Mouse (Mus musculus): ENCODE data around the gene Lingo2. TPM values are rescaled to one million over a fixed set of nuclear protein-coding genes. Genes with fewer than 3 reads are reported as not detected.

Gene Lingo2
- total and polyA plus RNA-seq, 3 experiments = not detected

- no peaks in the 10 kb centered on the region for H3K36me3 ChIP-seq (replicated peaks in 1 of 2; ENCODE audit: control insufficient read depth in 1 of 2, insufficient read depth in 1 of 2, low read length in 1 of 2)
- dilution Hi-C loops (cut with MboI; ENCODE audit: extremely low pct_ligation_motif_present, extremely low pct_unique_long_range_greater_than_20kb, low sequenced_read_pairs) (no loop called here), in situ Hi-C loops (cut with MboI; ENCODE audit: low pct_ligation_motif_present, low pct_unique_long_range_greater_than_20kb, low sequenced_read_pairs) (no loop called here)
- no peaks in the 10 kb centered on the region for H3K79me2 ChIP-seq (replicated peaks; ENCODE audit: control insufficient read depth, extremely low read depth, insufficient read depth, poor library complexity, severe bottlenecking)
- H3K4me1 ChIP-seq (ENCODE audit: control insufficient read depth in 1 of 2, insufficient read depth in 2 of 2) = no peaks in the 10 kb centered on the region
- H3K9ac ChIP-seq (ENCODE audit: insufficient read depth, low read depth) = no peak overlapping the region
- H3K4me3 ChIP-seq (replicated peaks in 1 of 3; ENCODE audit: low read depth in 2 of 3, low read length in 2 of 3, poor library complexity in 1 of 3) = no peak overlapping the region
- peaks cover 16% of the 10 kb centered on the region for H3K9me3 ChIP-seq (replicated peaks; ENCODE audit: low read length)
- H3K4me2 ChIP-seq (ENCODE audit: insufficient read depth, low read depth, poor library complexity, severe bottlenecking) = no peak overlapping the region
- TF ChIP-seq ELF1 (IDR thresholded peaks at IDR 0.05; ENCODE audit: low read depth, low read length) (no peak), KAT2A (IDR thresholded peaks at IDR 0.05; ENCODE audit: insufficient replicate concordance, low read length) (no peak), RCOR1 (conservative IDR thresholded peaks at IDR 0.05; ENCODE audit: low read depth, low read length) (no peak), POLR2AphosphoS2 (IDR thresholded peaks at IDR 0.05; ENCODE audit: low read depth, low read length) (no peak), JUND (conservative IDR thresholded peaks at IDR 0.05; ENCODE audit: low read depth, low read length) (no peak), E2F4 (IDR thresholded peaks at IDR 0.05; ENCODE audit: insufficient replicate concordance, low read depth, low read length) (no peak), MAFK (IDR thresholded peaks at IDR 0.05; ENCODE audit: insufficient replicate concordance, low read length) (no peak), CHD1 (IDR thresholded peaks at IDR 0.05; ENCODE audit: low read depth, low read length) (no peak), MXI1 (IDR thresholded peaks at IDR 0.05; ENCODE audit: low read depth, low read length) (no peak), JUN (IDR thresholded peaks at IDR 0.05; ENCODE audit: insufficient read depth, low read depth, low read length) (no peak), MAX (IDR thresholded peaks at IDR 0.05; ENCODE audit: low read length) (no peak), PAX5 (IDR thresholded peaks at IDR 0.05; ENCODE audit: low read length) (no peak), ZMIZ1 (IDR thresholded peaks at IDR 0.05; ENCODE audit: low read depth, low read length) (no peak), ZC3H11A (IDR thresholded peaks at IDR 0.05; ENCODE audit: low read depth, low read length) (no peak), USF1 (IDR thresholded peaks at IDR 0.05; ENCODE audit: low read depth, low read length) (no peak), NRF1 (IDR thresholded peaks at IDR 0.05; ENCODE audit: low read depth, low read length) (no peak), CHD2 (IDR thresholded peaks at IDR 0.05; ENCODE audit: low read length) (no peak), ZNF384 (IDR thresholded peaks at IDR 0.05; ENCODE audit: low read depth, low read length) (no peak), UBTF (IDR thresholded peaks at IDR 0.05; ENCODE audit: low read depth, low read length) (no peak)
- no peak for DNase-seq (ENCODE audit: extremely low read depth)
- H3K27me3 ChIP-seq (replicated peaks) = no peaks in the 10 kb centered on the region
- no peak overlapping the region for H3K27ac ChIP-seq (ENCODE audit: insufficient read depth, low read depth)
These were observed 126.6 kb downstream of the Lingo2 start for GRCm38 (mm10) chr4:36824982-36825381.

GRCm38 (mm10) chr4:36821914-36822313 is 129.6 kb downstream of the Lingo2 start:
- Histone ChIP-seq H3K9me3 (replicated peaks; ENCODE audit: low read length) (peaks cover 17% of the 10 kb centered on the region), H3K4me2 (ENCODE audit: insufficient read depth, low read depth, poor library complexity, severe bottlenecking) (no peak overlapping the region), H3K79me2 (replicated peaks; ENCODE audit: control insufficient read depth, extremely low read depth, insufficient read depth, poor library complexity, severe bottlenecking) (no peaks in the 10 kb centered on the region), H3K9ac (ENCODE audit: insufficient read depth, low read depth) (no peak overlapping the region), H3K4me1 (ENCODE audit: control insufficient read depth in 1 of 2, insufficient read depth in 2 of 2) (no peaks in the 10 kb centered on the region), H3K4me3 (replicated peaks in 1 of 3; ENCODE audit: low read depth in 2 of 3, low read length in 2 of 3, poor library complexity in 1 of 3) (no peak overlapping the region), H3K27me3 (replicated peaks) (no peaks in the 10 kb centered on the region), H3K36me3 (replicated peaks in 1 of 2; ENCODE audit: control insufficient read depth in 1 of 2, insufficient read depth in 1 of 2, low read length in 1 of 2) (no peaks in the 10 kb centered on the region), H3K27ac (ENCODE audit: insufficient read depth, low read depth) (no peak overlapping the region)
- dilution Hi-C loops (cut with MboI; ENCODE audit: extremely low pct_ligation_motif_present, extremely low pct_unique_long_range_greater_than_20kb, low sequenced_read_pairs) (no loop called here), in situ Hi-C loops (cut with MboI; ENCODE audit: low pct_ligation_motif_present, low pct_unique_long_range_greater_than_20kb, low sequenced_read_pairs) (no loop called here)
- TF ChIP-seq NELFE (IDR thresholded peaks at IDR 0.05; ENCODE audit: low read depth, low read length) (no peak), TCF12 (IDR thresholded peaks at IDR 0.05; ENCODE audit: low read depth, low read length) (no peak), JUN (IDR thresholded peaks at IDR 0.05; ENCODE audit: insufficient read depth, low read depth, low read length) (no peak), USF2 (conservative IDR thresholded peaks at IDR 0.05; ENCODE audit: low read depth, low read length) (no peak), CHD2 (IDR thresholded peaks at IDR 0.05; ENCODE audit: low read length) (no peak), SMC3 (IDR thresholded peaks at IDR 0.05; ENCODE audit: low read depth, low read length) (no peak), HCFC1 (IDR thresholded peaks at IDR 0.05; ENCODE audit: low read depth, low read length) (no peak), MXI1 (IDR thresholded peaks at IDR 0.05; ENCODE audit: low read depth, low read length) (no peak), MAFK (IDR thresholded peaks at IDR 0.05; ENCODE audit: insufficient replicate concordance, low read length) (no peak), BHLHE40 (IDR thresholded peaks at IDR 0.05; ENCODE audit: low read depth, low read length) (no peak), RAD21 (IDR thresholded peaks at IDR 0.05; ENCODE audit: low read depth, low read length) (no peak), USF1 (IDR thresholded peaks at IDR 0.05; ENCODE audit: low read depth, low read length) (no peak), RCOR1 (conservative IDR thresholded peaks at IDR 0.05; ENCODE audit: low read depth, low read length) (no peak)
- DNase-seq (ENCODE audit: extremely low read depth) = no peak
